29 mouse cellular contexts compared by ENCODE assay signal in genomic region chr2:90838621-90839020, GRCm38 (mm10). TPM values are rescaled to one million over a fixed set of nuclear protein-coding genes. Genes with fewer than 3 reads are reported as not detected.
DNase-seq lines count a peak whose midpoint lies in the region; ATAC-seq and TF ChIP-seq lines count a peak whose summit lies in the region.
"Had no signal": no experiment of that assay in that cellular context is flagged by ENCODE, and none has a peak within 500 bp of the region (broad histone marks: within the 10 kb centered on the region; RNA-seq: fewer than 3 reads in every experiment).

No protein-coding gene starts in this region.

- H3K36me3 ChIP-seq in embryonic facial prominence, embryonic 14.5 days (ENCODE audit: control insufficient read depth, insufficient read depth, low read length): no peaks in the 10 kb centered on the region
- no peaks in the 10 kb centered on the region for H3K36me3 ChIP-seq in embryonic facial prominence, embryonic 10.5 days (replicated peaks)
- no peaks in the 10 kb centered on the region for H3K36me3 ChIP-seq in liver, postnatal 0 days (replicated peaks; ENCODE audit: insufficient read depth, low read length)
- H3K36me3 ChIP-seq in liver, embryonic 12.5 days: no peaks in the 10 kb centered on the region
- H3K36me3 ChIP-seq: embryonic facial prominence, embryonic 13.5 days; forebrain, embryonic 10.5 days; G1E; heart, embryonic 12.5 days; heart, embryonic 15.5 days; hindbrain, embryonic 10.5 days had no signal

- no peak overlapping the region for H3K27ac ChIP-seq in embryonic facial prominence, embryonic 14.5 days (replicated peaks; ENCODE audit: low read depth, low read length)
- H3K27ac ChIP-seq in embryonic facial prominence, embryonic 10.5 days (replicated peaks): no peak overlapping the region
- H3K27ac ChIP-seq in liver, postnatal 0 days (ENCODE audit: low read depth): no peak overlapping the region
- H3K27ac ChIP-seq in liver, embryonic 12.5 days: no peak overlapping the region
- H3K27ac ChIP-seq: embryonic facial prominence, embryonic 13.5 days; forebrain, embryonic 10.5 days; forebrain, embryonic 13.5 days; heart, embryonic 15.5 days; hindbrain, embryonic 10.5 days; hindbrain, embryonic 14.5 days; hindbrain, postnatal 0 days had no signal

- 76% methylated on average over 2 of the region's 2 CpGs for WGBS in embryonic facial prominence, embryonic 14.5 days
- WGBS in embryonic facial prominence, embryonic 10.5 days: 90% methylated on average over 2 of the region's 2 CpGs
- 74% methylated on average over 2 of the region's 2 CpGs for WGBS in liver, postnatal 0 days (ENCODE audit: insufficient replicate concordance)
- 82% methylated on average over 2 of the region's 2 CpGs for WGBS in liver, embryonic 12.5 days (ENCODE audit: insufficient replicate concordance)

- H3K9me3 ChIP-seq in embryonic facial prominence, embryonic 14.5 days (ENCODE audit: control insufficient read depth, low read length): no peaks in the 10 kb centered on the region
- no peaks in the 10 kb centered on the region for H3K9me3 ChIP-seq in embryonic facial prominence, embryonic 10.5 days
- no peaks in the 10 kb centered on the region for H3K9me3 ChIP-seq in liver, postnatal 0 days (ENCODE audit: low read length)
- no peaks in the 10 kb centered on the region for H3K9me3 ChIP-seq in liver, embryonic 12.5 days (replicated peaks)
- H3K9me3 ChIP-seq: embryonic facial prominence, embryonic 13.5 days; forebrain, embryonic 10.5 days; forebrain, embryonic 13.5 days; heart, embryonic 12.5 days; heart, embryonic 15.5 days; hindbrain, embryonic 10.5 days had no signal

- H3K4me1 ChIP-seq in embryonic facial prominence, embryonic 14.5 days (ENCODE audit: control insufficient read depth, insufficient read depth, low read length): no peaks in the 10 kb centered on the region
- no peaks in the 10 kb centered on the region for H3K4me1 ChIP-seq in embryonic facial prominence, embryonic 10.5 days
- H3K4me1 ChIP-seq in liver, postnatal 0 days (ENCODE audit: insufficient read depth): no peaks in the 10 kb centered on the region
- H3K4me1 ChIP-seq in liver, embryonic 12.5 days: no peaks in the 10 kb centered on the region
- H3K4me1 ChIP-seq: embryonic facial prominence, embryonic 13.5 days; forebrain, embryonic 10.5 days; forebrain, embryonic 13.5 days; heart, embryonic 12.5 days; heart, embryonic 15.5 days; hindbrain, embryonic 10.5 days had no signal

- peak; percentile 4 for DNase-seq in embryonic facial prominence, embryonic 14.5 days (ENCODE audit: low spot score)
- DNase-seq in embryonic facial prominence, embryonic 10.5 days (ENCODE audit: low spot score): no peak
- no peak for DNase-seq in liver, postnatal 0 days
- DNase-seq in lung, postnatal 36 days: peak; percentile 15
- DNase-seq in lung, postnatal 14 days: no peak
- DNase-seq in kidney, postnatal 36 days: no peak
- DNase-seq: adrenal gland, postnatal 14 days; B cell, adult 2 months; cerebellum, adult 11 months; cerebellum, adult 2 months; cerebellum, adult 9-11 months; cerebellum, postnatal 25 days; gastrocnemius, postnatal 10 days; gastrocnemius, postnatal 36 days; heart, postnatal 10 days; heart, postnatal 36 days had no signal

- H3K4me3 ChIP-seq in embryonic facial prominence, embryonic 14.5 days (ENCODE audit: low read depth, low read length): no peak overlapping the region
- H3K4me3 ChIP-seq in embryonic facial prominence, embryonic 10.5 days: no peak overlapping the region
- H3K4me3 ChIP-seq in liver, postnatal 0 days (ENCODE audit: low read depth, low read length): no peak overlapping the region
- H3K4me3 ChIP-seq in liver, embryonic 12.5 days: no peak overlapping the region
- H3K4me3 ChIP-seq: embryonic facial prominence, embryonic 13.5 days; forebrain, embryonic 10.5 days; forebrain, embryonic 13.5 days; heart, embryonic 12.5 days; heart, embryonic 15.5 days; hindbrain, embryonic 10.5 days had no signal

- H3K4me2 ChIP-seq in embryonic facial prominence, embryonic 14.5 days (ENCODE audit: low read depth, low read length): no peak overlapping the region
- H3K4me2 ChIP-seq in liver, postnatal 0 days (ENCODE audit: low read depth, low read length): no peak overlapping the region
- H3K4me2 ChIP-seq in liver, embryonic 12.5 days: no peak overlapping the region
- H3K4me2 ChIP-seq: embryonic facial prominence, embryonic 13.5 days; forebrain, embryonic 13.5 days; heart, embryonic 12.5 days; heart, embryonic 15.5 days; hindbrain, embryonic 14.5 days had no signal

- H3K27me3 ChIP-seq in embryonic facial prominence, embryonic 14.5 days (replicated peaks; ENCODE audit: control insufficient read depth, insufficient read depth, low read length): no peaks in the 10 kb centered on the region
- no peaks in the 10 kb centered on the region for H3K27me3 ChIP-seq in embryonic facial prominence, embryonic 10.5 days (replicated peaks; ENCODE audit: low read depth, poor library complexity, severe bottlenecking)
- H3K27me3 ChIP-seq in liver, postnatal 0 days (ENCODE audit: insufficient read depth, low read length): no peaks in the 10 kb centered on the region
- H3K27me3 ChIP-seq in liver, embryonic 12.5 days (replicated peaks): peaks cover 4% of the 10 kb centered on the region; the same call in 1 of the 2 replicates
- H3K27me3 ChIP-seq: CH12.LX; embryonic facial prominence, embryonic 13.5 days; forebrain, embryonic 13.5 days; heart, embryonic 12.5 days; heart, embryonic 15.5 days had no signal

- ATAC-seq in embryonic facial prominence, embryonic 14.5 days (ENCODE audit: low read depth): no peak
- ATAC-seq in liver, postnatal 0 days: peak; percentile 70
- ATAC-seq in liver, embryonic 12.5 days: no peak
- ATAC-seq: forebrain, embryonic 13.5 days; forebrain, embryonic 16.5 days; hindbrain, postnatal 0 days; inflammation-experienced regulatory T-cells, adult 6 months had no signal

- no peak overlapping the region for H3K9ac ChIP-seq in embryonic facial prominence, embryonic 14.5 days (ENCODE audit: low read depth, low read length)
- H3K9ac ChIP-seq in liver, postnatal 0 days (replicated peaks): no peak overlapping the region
- no peak overlapping the region for H3K9ac ChIP-seq in liver, embryonic 12.5 days
- H3K9ac ChIP-seq: embryonic facial prominence, embryonic 13.5 days; forebrain, embryonic 13.5 days; heart, embryonic 12.5 days; heart, embryonic 15.5 days; hindbrain, embryonic 14.5 days had no signal

- TF ChIP-seq EP300 in liver, postnatal 0 days (IDR thresholded peaks at IDR 0.05; ENCODE audit: low read depth): no peak

- TF ChIP-seq CTCF in liver, postnatal 0 days (IDR thresholded peaks at IDR 0.05; ENCODE audit: low read depth): no peak

RNA-seq across cellular contexts. Expression of gene Mtch2, which starts 8.3 kb away (rescaled TPM):
- polyA plus RNA-seq in embryonic facial prominence, embryonic 14.5 days (2014; fragmentation: Nextera tagmentation; extraction: Ambion mirVana): 207 and 210 TPM in 2 replicates
- polyA plus RNA-seq in embryonic facial prominence, embryonic 10.5 days (2016; fragmentation: Nextera tagmentation; extraction: Ambion mirVana): 248 and 251 TPM in 2 replicates
- 182 and 184 TPM in 2 replicates for polyA plus RNA-seq in liver, postnatal 0 days (2015; fragmentation: Nextera tagmentation; extraction: Ambion mirVana)
- polyA plus RNA-seq in liver, embryonic 12.5 days (2016; fragmentation: Nextera tagmentation; extraction: Ambion mirVana): 142 and 146 TPM in 2 replicates

RNA-seq across cellular contexts. Expression of gene C1qtnf4, which starts 47.0 kb away (rescaled TPM):
- polyA plus RNA-seq in embryonic facial prominence, embryonic 14.5 days (2014; fragmentation: Nextera tagmentation; extraction: Ambion mirVana): 19.9 and 22.8 TPM in 2 replicates
- polyA plus RNA-seq in embryonic facial prominence, embryonic 10.5 days (2016; fragmentation: Nextera tagmentation; extraction: Ambion mirVana): 2.8 and 4.9 TPM in 2 replicates
- polyA plus RNA-seq in liver, postnatal 0 days (2015; fragmentation: Nextera tagmentation; extraction: Ambion mirVana): 2.9 and 3.1 TPM in 2 replicates
- 6.6 and 7.3 TPM in 2 replicates for polyA plus RNA-seq in liver, embryonic 12.5 days (2016; fragmentation: Nextera tagmentation; extraction: Ambion mirVana)
- polyA plus RNA-seq: G1E had no signal

RNA-seq across cellular contexts. Expression of gene Agbl2, which starts 56.1 kb away (rescaled TPM):
- polyA plus RNA-seq in embryonic facial prominence, embryonic 14.5 days (2014; fragmentation: Nextera tagmentation; extraction: Ambion mirVana): 1.7 and 2.8 TPM in 2 replicates
- polyA plus RNA-seq in embryonic facial prominence, embryonic 10.5 days (2016; fragmentation: Nextera tagmentation; extraction: Ambion mirVana): 0.60 and 0.88 TPM in 2 replicates
- polyA plus RNA-seq in liver, postnatal 0 days (2015; fragmentation: Nextera tagmentation; extraction: Ambion mirVana): 0.06 TPM in 1 of 2 replicates, not detected in the other
- 0.07 TPM in 2 replicates for polyA plus RNA-seq in liver, embryonic 12.5 days (2016; fragmentation: Nextera tagmentation; extraction: Ambion mirVana)
- polyA plus RNA-seq: G1E; inflammation-experienced regulatory T-cells, adult 6 months had no signal

Comparison
In these comparisons a context has a peak if more than half of its experiments do, and no peak if none do; other contexts are left out.
1. DNase-seq: peak in embryonic facial prominence, embryonic 14.5 days (single experiment) and lung, postnatal 36 days (single experiment); none in embryonic facial prominence, embryonic 10.5 days (single experiment), liver, postnatal 0 days (single experiment), lung, postnatal 14 days (single experiment) and kidney, postnatal 36 days (0 of 2).